Mouse (Mus musculus): ENCODE results near the gene Gpnmb. TPM values are rescaled to one million over a fixed set of nuclear protein-coding genes. Genes with fewer than 3 reads are reported as not detected.

Gene Gpnmb
- polyA plus RNA-seq, 1 experiment from 2014 or later, result 1.9 TPM

DNA sequence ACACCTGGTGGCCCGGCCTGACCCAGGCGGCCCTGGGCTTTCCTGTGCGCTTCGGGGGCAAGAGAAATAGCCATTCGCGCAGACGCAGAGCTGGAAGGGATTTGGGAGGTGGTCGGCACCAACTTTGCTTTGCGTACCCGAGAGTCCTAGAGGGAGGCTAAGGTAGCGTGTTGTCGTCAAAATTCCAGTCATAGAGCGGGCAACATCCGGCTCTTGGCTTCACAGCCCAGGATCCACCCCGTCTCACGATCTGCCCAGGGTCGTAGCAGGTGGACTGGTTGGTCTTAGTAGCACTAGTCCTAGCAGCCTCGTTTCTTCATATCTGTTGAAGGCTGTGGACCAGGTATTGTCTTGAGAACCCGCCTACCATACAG is 37.8 kb downstream of the Gpnmb start:
- no peaks in the 10 kb centered on the region for H3K27me3 ChIP-seq (ENCODE audit: control insufficient read depth, insufficient read depth, low read length)
- H3K4me1 ChIP-seq (ENCODE audit: control insufficient read depth in 2 of 2, insufficient read depth in 2 of 2, low read length in 2 of 2), result peaks cover 0 to 13% of the 10 kb centered on the region in 2 experiments; a peak in 3 of 4 replicates
- no peaks in the 10 kb centered on the region for H3K9me3 ChIP-seq (ENCODE audit: control insufficient read depth, low read length)
- peak; percentile 22; the same call in 1 of the 2 replicates for ATAC-seq (ENCODE audit: insufficient number of reproducible peaks, insufficient read depth, low FRiP score, low read depth)
- under 1% methylated on average over 19 of the region's 19 CpGs for WGBS
- H3K9ac ChIP-seq (ENCODE audit: low read length), result peak overlapping the region; percentile 92
- H3K4me2 ChIP-seq (ENCODE audit: low read length), result peak overlapping the region; percentile 81
- peak overlapping the region; percentile 96 to 99 for H3K4me3 ChIP-seq (ENCODE audit: control insufficient read depth in 1 of 2, insufficient read depth in 1 of 2, low read depth in 1 of 2, low read length in 2 of 2)
- peaks cover 10% of the 10 kb centered on the region; the same call in 1 of the 2 replicates for H3K36me3 ChIP-seq (ENCODE audit: control insufficient read depth, insufficient read depth, low read length)
- peak overlapping the region; percentile 71 to 80 for H3K27ac ChIP-seq (replicated peaks in 1 of 2; ENCODE audit: control insufficient read depth in 1 of 2, insufficient read depth in 1 of 2, low read depth in 2 of 2, low read length in 2 of 2)

DNA sequence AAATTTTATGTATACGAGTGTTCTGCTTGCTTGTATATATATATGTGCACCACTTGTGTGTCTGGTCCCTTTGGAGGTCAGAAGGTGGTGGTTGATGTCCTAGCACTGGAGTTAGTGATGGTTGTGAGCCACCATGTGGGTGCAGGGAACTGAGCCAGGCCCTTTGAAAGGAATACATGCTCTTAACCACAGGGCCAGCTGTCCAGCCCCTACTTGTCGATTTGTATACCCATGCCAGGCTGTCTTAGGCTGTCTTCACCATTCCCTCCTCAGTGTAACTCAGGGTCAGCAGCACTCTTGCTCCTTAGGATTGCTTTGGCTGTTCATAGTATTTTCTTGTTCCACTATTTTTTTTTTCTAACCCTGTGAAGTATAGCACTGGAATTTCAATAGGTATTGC is 41.5 kb downstream of the Gpnmb start:
- Histone ChIP-seq H3K27me3 (ENCODE audit: control insufficient read depth, insufficient read depth, low read length) (no peaks in the 10 kb centered on the region), H3K27ac (replicated peaks in 1 of 2; ENCODE audit: control insufficient read depth in 1 of 2, insufficient read depth in 1 of 2, low read depth in 2 of 2, low read length in 2 of 2) (no peak overlapping the region), H3K4me3 (ENCODE audit: control insufficient read depth in 1 of 2, insufficient read depth in 1 of 2, low read depth in 1 of 2, low read length in 2 of 2) (no peak overlapping the region), H3K9ac (ENCODE audit: low read length) (no peak overlapping the region), H3K9me3 (ENCODE audit: control insufficient read depth, low read length) (no peaks in the 10 kb centered on the region), H3K4me1 (ENCODE audit: control insufficient read depth in 2 of 2, insufficient read depth in 2 of 2, low read length in 2 of 2) (peaks cover 0 to 13% of the 10 kb centered on the region in 2 experiments; a peak in 3 of 4 replicates), H3K36me3 (ENCODE audit: control insufficient read depth, insufficient read depth, low read length) (peaks cover 20% of the 10 kb centered on the region), H3K4me2 (ENCODE audit: low read length) (no peak overlapping the region)
- WGBS, result 80% methylated on average over 2 of the region's 2 CpGs
- ATAC-seq (ENCODE audit: insufficient number of reproducible peaks, insufficient read depth, low FRiP score, low read depth), result no peak

DNA sequence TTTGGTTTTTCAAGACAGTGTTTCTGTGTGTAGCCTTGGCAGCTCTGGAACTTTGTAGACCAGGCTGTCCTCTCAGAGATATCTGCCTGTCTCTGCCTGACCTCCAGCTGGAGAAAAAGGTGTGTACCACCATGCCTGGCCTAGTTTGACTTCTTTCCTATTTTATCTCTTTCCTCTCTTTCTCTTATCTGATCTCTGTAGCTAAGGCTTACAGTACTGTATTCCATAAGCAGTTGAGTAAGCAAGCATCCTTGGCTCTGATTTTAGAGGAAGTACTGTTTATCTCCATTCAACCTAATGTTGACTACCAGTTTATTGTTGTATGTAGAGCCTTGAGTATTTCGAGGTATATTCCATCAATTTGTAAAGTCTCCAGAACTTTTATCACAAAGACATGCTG is 43.0 kb downstream of the Gpnmb start:
- Histone ChIP-seq H3K36me3 (ENCODE audit: control insufficient read depth, insufficient read depth, low read length) (peaks cover 34% of the 10 kb centered on the region), H3K4me2 (ENCODE audit: low read length) (no peak overlapping the region), H3K27me3 (ENCODE audit: control insufficient read depth, insufficient read depth, low read length) (no peaks in the 10 kb centered on the region), H3K9me3 (ENCODE audit: control insufficient read depth, low read length) (no peaks in the 10 kb centered on the region), H3K4me3 (ENCODE audit: control insufficient read depth in 1 of 2, insufficient read depth in 1 of 2, low read depth in 1 of 2, low read length in 2 of 2) (no peak overlapping the region), H3K4me1 (ENCODE audit: control insufficient read depth in 2 of 2, insufficient read depth in 2 of 2, low read length in 2 of 2) (peaks cover 0 to 12% of the 10 kb centered on the region in 2 experiments; a peak in 3 of 4 replicates), H3K9ac (ENCODE audit: low read length) (no peak overlapping the region), H3K27ac (replicated peaks in 1 of 2; ENCODE audit: control insufficient read depth in 1 of 2, insufficient read depth in 1 of 2, low read depth in 2 of 2, low read length in 2 of 2) (no peak overlapping the region)
- 90% methylated on average over 1 of the region's 1 CpGs for WGBS
- no peak for ATAC-seq (ENCODE audit: insufficient number of reproducible peaks, insufficient read depth, low FRiP score, low read depth)

DNA sequence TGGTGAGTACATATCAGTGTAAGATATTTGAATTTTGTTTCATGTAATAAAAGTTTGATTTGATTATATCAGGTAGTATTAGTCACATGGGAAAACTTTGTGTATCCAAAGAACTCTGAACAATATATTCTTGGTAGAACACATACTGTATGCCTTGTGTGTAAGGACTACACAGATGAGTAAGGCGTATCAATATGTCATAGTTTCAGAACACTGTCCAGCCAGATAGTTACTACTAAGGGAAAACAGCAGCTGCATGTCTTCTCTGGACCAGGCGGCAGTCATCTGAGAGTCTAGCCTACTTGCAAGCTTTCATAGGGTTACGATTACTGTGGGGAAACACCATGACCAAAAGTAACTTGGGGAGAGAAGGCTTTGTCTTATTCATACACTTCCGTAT is 46.7 kb downstream of the Gpnmb start:
- Histone ChIP-seq H3K9me3 (ENCODE audit: control insufficient read depth, low read length) (no peaks in the 10 kb centered on the region), H3K36me3 (ENCODE audit: control insufficient read depth, insufficient read depth, low read length) (peaks cover 64% of the 10 kb centered on the region), H3K4me3 (ENCODE audit: control insufficient read depth in 1 of 2, insufficient read depth in 1 of 2, low read depth in 1 of 2, low read length in 2 of 2) (no peak overlapping the region), H3K4me2 (ENCODE audit: low read length) (no peak overlapping the region), H3K4me1 (ENCODE audit: control insufficient read depth in 2 of 2, insufficient read depth in 2 of 2, low read length in 2 of 2) (no peaks in the 10 kb centered on the region), H3K27me3 (ENCODE audit: control insufficient read depth, insufficient read depth, low read length) (no peaks in the 10 kb centered on the region), H3K27ac (replicated peaks in 1 of 2; ENCODE audit: control insufficient read depth in 1 of 2, insufficient read depth in 1 of 2, low read depth in 2 of 2, low read length in 2 of 2) (no peak overlapping the region), H3K9ac (ENCODE audit: low read length) (no peak overlapping the region)
- ATAC-seq (ENCODE audit: insufficient number of reproducible peaks, insufficient read depth, low FRiP score, low read depth), result no peak
- 91% methylated on average over 4 of the region's 4 CpGs for WGBS

DNA sequence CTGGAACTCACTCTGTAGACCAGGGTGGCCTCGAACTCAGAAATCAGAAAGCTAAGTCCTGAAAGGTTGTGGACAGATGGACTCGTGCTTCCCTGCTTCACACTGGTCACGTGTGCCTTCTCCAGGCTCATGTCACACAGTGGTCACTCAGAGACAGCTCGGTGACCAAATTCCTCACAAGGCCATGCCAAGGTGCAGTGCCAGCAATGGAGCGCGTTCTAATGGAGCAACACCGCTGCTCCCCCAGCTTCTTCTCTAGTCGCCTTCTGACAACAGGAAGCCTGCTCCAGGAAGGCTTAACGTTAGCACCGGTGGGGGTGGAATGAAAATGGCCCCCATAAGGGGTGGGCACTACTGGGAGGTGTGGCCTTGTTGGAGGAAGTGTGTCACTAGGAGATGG is 58.6 kb downstream of the Gpnmb start:
- peaks cover 20 to 29% of the 10 kb centered on the region in 2 experiments for H3K4me1 ChIP-seq (ENCODE audit: control insufficient read depth in 2 of 2, insufficient read depth in 2 of 2, low read length in 2 of 2)
- no peak overlapping the region for H3K4me2 ChIP-seq (ENCODE audit: low read length)
- 89% methylated on average over 10 of the region's 10 CpGs for WGBS
- H3K9me3 ChIP-seq (ENCODE audit: control insufficient read depth, low read length), result no peaks in the 10 kb centered on the region
- peaks cover 56% of the 10 kb centered on the region for H3K36me3 ChIP-seq (ENCODE audit: control insufficient read depth, insufficient read depth, low read length)
- no peak for ATAC-seq (ENCODE audit: insufficient number of reproducible peaks, insufficient read depth, low FRiP score, low read depth)
- H3K4me3 ChIP-seq (ENCODE audit: control insufficient read depth in 1 of 2, insufficient read depth in 1 of 2, low read depth in 1 of 2, low read length in 2 of 2), result no peak overlapping the region
- no peaks in the 10 kb centered on the region for H3K27me3 ChIP-seq (ENCODE audit: control insufficient read depth, insufficient read depth, low read length)
- H3K27ac ChIP-seq (replicated peaks in 1 of 2; ENCODE audit: control insufficient read depth in 1 of 2, insufficient read depth in 1 of 2, low read depth in 2 of 2, low read length in 2 of 2), result no peak overlapping the region
- H3K9ac ChIP-seq (ENCODE audit: low read length), result no peak overlapping the region

DNA sequence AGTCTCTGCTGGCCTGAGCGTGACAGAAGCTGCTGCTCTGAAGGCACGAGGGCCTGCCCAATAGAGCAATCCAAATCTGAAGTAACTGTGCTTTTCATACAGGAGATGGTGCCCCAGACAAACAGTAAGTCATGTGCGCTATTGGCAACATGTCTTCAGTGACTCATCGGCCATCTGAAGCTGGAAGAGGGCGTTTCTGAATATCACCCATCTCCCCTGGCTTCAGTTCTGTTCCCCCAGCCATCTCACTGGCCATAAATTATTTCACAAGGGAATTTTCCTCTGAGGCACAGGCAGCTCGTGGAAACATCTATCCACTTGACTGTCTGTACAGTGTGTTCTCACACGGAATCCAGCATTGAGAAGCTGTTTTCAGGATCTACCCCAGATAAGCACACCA is 60.1 kb downstream of the Gpnmb start:
- Histone ChIP-seq H3K9ac (ENCODE audit: low read length) (peak overlapping the region; percentile 32; the same call in 1 of the 2 replicates), H3K27me3 (ENCODE audit: control insufficient read depth, insufficient read depth, low read length) (no peaks in the 10 kb centered on the region), H3K4me3 (ENCODE audit: control insufficient read depth in 1 of 2, insufficient read depth in 1 of 2, low read depth in 1 of 2, low read length in 2 of 2) (no peak overlapping the region), H3K36me3 (ENCODE audit: control insufficient read depth, insufficient read depth, low read length) (peaks cover 42% of the 10 kb centered on the region), H3K4me2 (ENCODE audit: low read length) (peak overlapping the region; percentile 56), H3K4me1 (ENCODE audit: control insufficient read depth in 2 of 2, insufficient read depth in 2 of 2, low read length in 2 of 2) (peaks cover 28 to 44% of the 10 kb centered on the region in 2 experiments), H3K27ac (replicated peaks in 1 of 2; ENCODE audit: control insufficient read depth in 1 of 2, insufficient read depth in 1 of 2, low read depth in 2 of 2, low read length in 2 of 2) (peak overlapping the region; percentile 35 to 72), H3K9me3 (ENCODE audit: control insufficient read depth, low read length) (no peaks in the 10 kb centered on the region)
- peak; percentile 7; the same call in 1 of the 2 replicates for ATAC-seq (ENCODE audit: insufficient number of reproducible peaks, insufficient read depth, low FRiP score, low read depth)
- WGBS, result 59% methylated on average over 7 of the region's 7 CpGs

DNA sequence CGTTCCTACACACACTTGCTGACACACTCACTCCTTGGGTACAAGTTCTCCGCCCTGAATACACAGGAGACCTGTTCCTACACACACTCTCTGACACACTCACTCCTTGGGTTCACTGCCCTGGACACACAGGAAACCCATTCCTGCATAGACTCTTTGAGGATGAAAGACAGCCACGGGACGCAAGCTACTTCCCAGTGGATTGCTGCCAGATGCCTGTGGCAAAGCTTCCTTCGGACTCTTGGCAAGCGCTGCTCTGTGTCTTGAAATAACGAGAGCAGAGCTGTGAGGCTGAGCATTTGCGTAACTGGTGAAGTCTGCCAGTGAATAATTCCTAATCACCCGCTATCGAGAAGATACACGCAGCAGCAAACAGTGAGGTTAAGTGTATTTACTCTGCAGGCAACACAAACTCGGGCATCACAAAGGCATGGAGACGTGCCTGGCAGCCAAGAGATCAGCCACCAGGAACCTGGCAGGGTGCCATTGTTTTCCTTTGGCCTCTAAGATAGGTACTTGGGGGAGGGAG is 60.7 kb downstream of the Gpnmb start:
- H3K27ac ChIP-seq (replicated peaks in 1 of 2; ENCODE audit: control insufficient read depth in 1 of 2, insufficient read depth in 1 of 2, low read depth in 2 of 2, low read length in 2 of 2), result peak overlapping the region; percentile 35 to 72
- H3K4me2 ChIP-seq (ENCODE audit: low read length), result peak overlapping the region; percentile 56
- H3K4me1 ChIP-seq (ENCODE audit: control insufficient read depth in 2 of 2, insufficient read depth in 2 of 2, low read length in 2 of 2), result peaks cover 28 to 45% of the 10 kb centered on the region in 2 experiments
- H3K9ac ChIP-seq (ENCODE audit: low read length), result peak overlapping the region; percentile 32; the same call in 1 of the 2 replicates
- no peaks in the 10 kb centered on the region for H3K9me3 ChIP-seq (ENCODE audit: control insufficient read depth, low read length)
- H3K27me3 ChIP-seq (ENCODE audit: control insufficient read depth, insufficient read depth, low read length), result no peaks in the 10 kb centered on the region
- no peak overlapping the region for H3K4me3 ChIP-seq (ENCODE audit: control insufficient read depth in 1 of 2, insufficient read depth in 1 of 2, low read depth in 1 of 2, low read length in 2 of 2)
- H3K36me3 ChIP-seq (ENCODE audit: control insufficient read depth, insufficient read depth, low read length), result peaks cover 36% of the 10 kb centered on the region
- 14% methylated on average over 13 of the region's 13 CpGs for WGBS
- ATAC-seq (ENCODE audit: insufficient number of reproducible peaks, insufficient read depth, low FRiP score, low read depth), result peak; percentile 71

DNA sequence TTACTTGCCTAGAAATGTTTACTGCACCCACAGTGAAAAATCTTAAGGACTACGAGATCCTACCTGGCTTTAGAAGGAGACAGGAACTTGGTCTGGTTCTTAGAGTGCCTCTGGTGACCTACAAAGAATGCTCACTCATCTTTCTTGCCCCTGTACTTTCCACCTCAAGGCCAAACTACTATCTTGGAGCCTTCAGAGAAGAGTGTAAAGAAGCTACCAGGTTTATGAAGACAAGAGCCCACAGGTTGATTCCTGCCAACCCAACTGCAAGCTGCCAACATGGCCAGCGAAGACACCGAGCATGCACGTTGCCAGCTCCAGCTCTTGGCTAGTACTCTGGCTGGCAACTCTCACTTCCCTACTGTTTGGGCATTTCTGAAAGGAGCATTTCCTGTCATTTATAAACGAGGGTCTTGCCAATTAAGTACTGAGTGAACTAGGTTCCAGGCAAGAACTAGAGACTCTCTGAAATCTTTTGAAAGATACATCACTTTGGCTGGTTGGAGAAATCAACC is 61.3 kb downstream of the Gpnmb start:
- Histone ChIP-seq H3K9ac (ENCODE audit: low read length) (no peak overlapping the region), H3K27ac (replicated peaks in 1 of 2; ENCODE audit: control insufficient read depth in 1 of 2, insufficient read depth in 1 of 2, low read depth in 2 of 2, low read length in 2 of 2) (peak overlapping the region; percentile 28 to 72), H3K4me1 (ENCODE audit: control insufficient read depth in 2 of 2, insufficient read depth in 2 of 2, low read length in 2 of 2) (peaks cover 28 to 45% of the 10 kb centered on the region in 2 experiments), H3K4me2 (ENCODE audit: low read length) (peak overlapping the region; percentile 56), H3K4me3 (ENCODE audit: control insufficient read depth in 1 of 2, insufficient read depth in 1 of 2, low read depth in 1 of 2, low read length in 2 of 2) (no peak overlapping the region), H3K27me3 (ENCODE audit: control insufficient read depth, insufficient read depth, low read length) (no peaks in the 10 kb centered on the region), H3K36me3 (ENCODE audit: control insufficient read depth, insufficient read depth, low read length) (peaks cover 35% of the 10 kb centered on the region), H3K9me3 (ENCODE audit: control insufficient read depth, low read length) (no peaks in the 10 kb centered on the region)
- no peak for ATAC-seq (ENCODE audit: insufficient number of reproducible peaks, insufficient read depth, low FRiP score, low read depth)
- 80% methylated on average over 5 of the region's 5 CpGs for WGBS

Data from heart, embryonic 14.5 days (tissue).